Mouse (Mus musculus) 416B (cell line): ENCODE results near the gene Dnm3.

Source experiments
- DNase-seq: peaks from one replicate; pipeline ENCODE4 v3.0.0; 2011; ENCODE audit warnings: low read depth

The Dnm3 gene

DNA sequence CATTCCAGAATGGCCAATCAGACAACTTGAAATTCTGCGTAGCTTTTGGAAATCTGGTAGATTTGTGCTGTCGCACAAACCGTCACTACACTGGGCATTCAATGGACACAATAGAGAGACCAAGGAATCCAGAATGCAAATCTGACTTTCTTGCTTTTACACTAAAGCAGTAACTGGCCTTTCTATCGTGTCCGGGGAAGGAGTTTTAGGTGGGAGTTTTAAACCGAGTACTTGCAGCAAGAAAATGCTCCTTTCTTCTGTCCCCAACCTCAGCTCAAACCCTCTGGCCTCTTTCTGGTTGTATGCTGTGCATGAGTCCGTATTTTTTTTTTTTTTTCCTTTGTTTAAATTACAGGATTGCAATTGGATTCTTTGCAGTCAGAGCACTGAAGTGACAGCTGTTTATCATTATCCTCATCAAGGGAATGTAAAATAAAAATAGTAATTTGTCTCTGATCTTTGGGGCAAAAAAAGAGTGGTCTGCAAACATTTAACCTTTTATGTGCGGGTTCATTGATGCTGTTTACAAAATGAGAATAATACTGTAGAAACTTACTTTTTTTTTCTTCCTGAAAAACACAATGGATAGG, 454.1 kb downstream of the Dnm3 start:
- DNase-seq = no peak

DNA sequence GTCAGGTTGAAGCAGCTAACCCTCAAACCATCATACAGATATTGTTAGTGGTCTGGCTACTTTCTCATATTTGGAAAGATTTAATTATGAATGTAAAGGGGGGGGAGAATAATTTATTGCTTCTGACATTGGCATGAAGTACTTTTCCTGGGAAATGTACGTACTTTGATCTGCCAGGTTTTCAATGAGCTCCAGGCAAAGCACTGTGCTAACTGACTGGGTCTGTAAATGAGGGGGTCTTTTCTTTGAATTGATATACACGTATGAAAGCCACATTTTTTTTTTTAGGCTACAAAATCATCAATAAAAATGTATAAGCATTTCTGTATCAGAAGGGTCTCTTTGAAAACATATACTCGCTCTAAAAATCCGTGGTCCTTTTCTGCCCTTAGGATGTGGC, 457.1 kb downstream of the Dnm3 start:
- no peak for DNase-seq

- no peak for DNase-seq
These were observed 457.5 kb downstream of the Dnm3 start for GRCm38 (mm10) chr1:162020303-162020731.

DNA sequence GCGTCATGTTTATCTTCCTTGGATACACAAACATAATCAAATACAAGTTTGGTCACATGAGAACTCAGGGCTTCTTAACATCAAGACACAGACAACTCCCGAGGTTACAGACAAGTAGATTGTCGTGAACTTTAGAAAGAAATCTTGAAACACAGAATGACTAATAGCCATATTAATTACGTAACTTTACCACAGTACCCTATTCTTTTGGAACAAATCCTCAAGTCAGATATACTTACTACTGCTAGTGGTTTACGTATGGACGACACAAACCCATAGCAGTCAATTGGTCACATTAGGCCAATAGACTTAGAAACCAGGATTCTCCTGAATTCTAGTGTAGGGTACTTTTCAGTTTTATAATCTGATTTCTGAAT, 459.2 kb downstream of the Dnm3 start:
- peak; percentile 62 for DNase-seq

GRCm38 (mm10) chr1:162017975-162018600, 459.7 kb downstream of the Dnm3 start:
- DNase-seq = peak; percentile 47

DNA sequence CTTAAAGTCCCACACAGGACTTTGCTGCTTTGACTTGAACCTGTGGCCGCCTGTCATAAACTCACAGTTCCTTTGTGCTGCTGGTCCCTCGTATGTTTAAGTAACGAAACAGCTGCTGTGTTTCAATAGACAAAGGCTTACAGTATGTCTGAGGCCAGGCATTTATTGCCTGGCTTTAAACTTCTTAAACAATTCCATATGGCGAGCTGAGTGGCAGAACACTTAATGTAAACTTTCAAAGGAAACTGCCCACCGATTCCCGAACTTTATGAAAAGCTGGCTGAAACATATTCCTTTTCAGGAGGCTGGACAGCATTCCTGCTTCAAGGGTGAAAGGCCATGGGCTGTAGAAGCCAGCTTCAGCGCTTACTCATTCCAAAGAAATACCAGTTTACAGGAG, 460.9 kb downstream of the Dnm3 start:
- DNase-seq = no peak

DNA sequence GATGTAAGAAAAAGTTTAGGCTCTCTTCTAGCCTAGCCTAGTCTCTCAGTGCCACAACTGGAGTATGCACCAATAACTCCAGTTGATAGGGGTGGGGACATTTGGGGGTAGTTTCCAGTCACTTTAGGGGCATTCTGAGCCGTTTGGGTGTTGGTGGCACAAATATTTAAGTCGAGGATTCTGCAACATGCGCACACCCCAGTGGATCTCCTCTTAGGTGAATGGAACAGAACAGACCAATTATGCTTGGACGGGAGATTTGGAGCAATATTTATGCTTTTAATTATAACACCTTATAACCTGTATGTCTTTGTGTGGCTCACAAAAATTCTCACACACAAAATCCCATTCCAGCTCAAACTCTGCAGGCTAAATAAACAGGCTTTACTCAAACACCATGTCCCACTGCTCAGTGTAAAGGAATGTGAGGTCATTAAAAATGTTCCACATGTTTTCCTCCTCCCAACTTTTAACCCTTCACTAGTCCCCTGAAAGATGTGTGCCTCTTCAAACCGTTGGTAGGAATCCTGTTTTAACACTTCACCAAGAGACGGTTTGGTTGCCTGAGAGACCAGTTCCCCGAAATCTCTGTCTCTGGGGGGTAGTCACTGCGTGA, 462.5 kb downstream of the Dnm3 start:
- DNase-seq = no peak

DNA sequence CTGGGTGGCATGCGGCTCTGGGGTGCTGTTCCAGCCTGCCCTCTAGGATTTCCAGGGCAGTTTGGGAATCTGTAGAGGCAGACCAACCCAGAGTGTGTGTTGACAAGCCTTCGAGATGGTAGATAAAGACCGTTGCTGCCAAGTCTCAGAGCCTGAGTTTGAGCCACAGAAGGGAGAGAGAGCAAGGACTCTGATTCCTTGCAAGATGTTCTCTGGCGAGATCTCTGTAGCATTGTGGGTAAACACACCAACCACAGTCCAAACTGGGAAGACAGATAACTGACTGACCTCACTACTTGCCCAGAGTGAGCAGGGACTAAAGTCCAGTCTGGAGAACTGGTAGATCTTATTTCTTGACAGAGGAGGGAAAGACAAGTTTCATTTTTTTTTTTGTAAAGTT, 464.3 kb downstream of the Dnm3 start:
- peak; percentile 57 for DNase-seq

DNA sequence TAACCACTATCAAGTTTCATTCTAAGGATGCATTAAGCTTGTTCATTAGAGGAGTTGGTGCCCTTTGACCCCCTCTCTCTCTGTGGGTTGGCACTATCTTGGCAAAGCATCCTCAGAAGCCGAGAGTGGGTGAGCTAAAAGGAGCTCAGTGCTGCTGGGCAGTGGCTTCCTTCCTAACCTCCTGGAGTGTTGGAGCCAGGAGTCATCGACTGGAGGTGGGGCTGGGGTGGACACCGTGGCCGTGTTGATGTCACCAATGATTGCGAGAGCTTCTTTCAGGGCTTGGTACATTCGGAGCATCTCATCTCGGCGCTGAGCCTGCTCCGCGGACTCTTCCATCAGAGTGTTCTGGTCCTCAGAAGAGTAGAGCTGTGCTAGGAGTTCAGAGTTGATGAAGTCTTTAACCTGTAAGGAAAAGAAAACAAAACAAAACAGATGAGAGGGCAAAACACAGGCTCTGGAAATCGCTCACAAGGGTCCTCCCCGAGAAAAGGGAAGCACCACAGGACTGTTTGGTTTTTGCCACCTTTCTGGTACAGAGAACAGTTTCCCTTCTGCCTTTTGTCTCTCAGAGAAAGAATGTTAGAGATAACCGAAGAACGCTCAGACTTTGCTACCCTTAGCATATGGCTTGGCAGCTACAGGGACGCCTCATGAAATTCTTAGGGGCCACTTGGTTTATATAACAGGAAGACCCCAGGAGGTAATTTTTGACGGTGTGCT, 466.1 kb downstream of the Dnm3 start:
- DNase-seq = no peak

- DNase-seq = no peak
These were observed 468.7 kb downstream of the Dnm3 start for GRCm38 (mm10) chr1:162009086-162009485.

DNA sequence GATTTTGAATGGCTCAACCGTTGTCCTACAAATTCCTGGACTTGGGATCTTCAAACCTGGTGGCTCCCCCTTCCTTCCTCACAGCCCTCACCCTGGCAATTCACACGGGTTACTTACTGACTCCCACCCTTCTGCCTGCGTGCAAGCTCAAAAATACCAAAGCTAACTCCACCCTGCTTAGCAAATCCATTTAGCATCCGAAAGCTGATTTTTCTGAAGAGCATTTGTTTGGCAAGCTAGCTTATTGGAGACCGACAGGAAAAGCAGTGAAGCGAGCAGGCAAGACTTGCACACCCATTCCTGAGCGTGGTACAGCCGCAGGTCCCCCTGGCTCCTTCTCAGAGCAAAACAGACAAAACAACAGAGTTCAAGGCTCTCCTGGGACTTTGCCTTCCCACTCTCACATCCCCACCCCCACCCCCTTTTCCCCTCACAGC, 469.2 kb downstream of the Dnm3 start:
- no peak for DNase-seq

DNA sequence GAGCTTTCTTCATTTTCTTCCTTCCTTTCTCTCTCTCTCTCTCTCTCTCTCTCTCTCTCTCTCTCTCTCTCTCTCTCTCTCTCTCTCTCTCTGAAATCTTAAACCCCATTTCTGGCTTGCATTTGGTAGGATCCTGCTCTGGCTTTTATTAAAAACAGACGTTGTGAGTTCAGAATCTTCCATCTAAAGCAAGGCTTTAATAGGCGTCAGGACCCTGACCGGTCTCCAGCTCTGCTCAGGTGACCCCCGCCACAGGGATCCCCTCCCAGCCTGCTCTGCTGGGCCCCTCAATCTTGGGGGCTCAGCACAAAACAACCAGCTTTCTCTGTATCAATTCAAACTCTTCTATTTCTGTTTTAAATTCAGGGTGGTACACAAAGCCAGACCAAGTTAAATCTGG, 469.6 kb downstream of the Dnm3 start:
- DNase-seq = no peak

- peak; percentile 76 for DNase-seq
These were observed 471.7 kb downstream of the Dnm3 start for GRCm38 (mm10) chr1:162006109-162006508.

- peak; percentile 38 for DNase-seq
These were observed 472.7 kb downstream of the Dnm3 start for GRCm38 (mm10) chr1:162004821-162005770.

GRCm38 (mm10) chr1:162004518-162004780, 473.4 kb downstream of the Dnm3 start:
- no peak for DNase-seq

DNA sequence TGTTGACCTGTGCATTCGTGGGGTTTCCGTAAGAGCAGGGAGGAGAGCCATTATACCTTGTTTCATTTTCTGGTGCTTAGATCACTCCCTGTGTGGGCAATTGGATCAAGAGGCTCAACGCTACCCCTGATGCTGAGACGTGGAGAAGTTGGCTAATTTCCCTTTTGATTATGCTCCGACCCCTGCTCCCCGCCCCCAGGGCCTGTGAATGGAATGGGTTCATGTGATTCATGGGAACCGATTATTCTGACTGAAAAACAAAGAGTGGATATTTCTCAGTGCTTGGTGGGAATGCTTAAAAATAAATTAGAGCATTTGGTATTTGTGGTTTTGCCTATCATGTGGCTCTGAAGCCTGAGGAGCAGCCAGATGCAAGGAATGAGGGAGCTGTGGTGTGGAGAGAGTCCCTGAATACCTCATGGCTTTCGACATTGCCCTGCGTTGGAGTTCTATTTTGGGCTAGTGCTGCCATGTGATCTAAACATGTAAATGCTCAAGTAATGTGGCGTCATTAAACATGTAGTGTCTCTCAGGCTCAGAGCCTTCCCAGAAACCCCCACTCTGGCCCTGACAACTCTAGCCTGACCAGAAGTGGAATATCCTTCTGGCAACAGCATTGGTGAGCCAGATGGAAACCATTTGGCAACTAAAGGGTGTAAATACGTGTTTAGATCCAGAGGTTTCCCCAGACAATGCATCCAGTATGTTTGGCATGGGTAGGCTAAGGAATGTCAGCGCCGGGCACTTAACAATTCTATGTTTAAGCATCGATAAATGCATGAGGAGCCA, 473.9 kb downstream of the Dnm3 start:
- DNase-seq = no peak

DNA sequence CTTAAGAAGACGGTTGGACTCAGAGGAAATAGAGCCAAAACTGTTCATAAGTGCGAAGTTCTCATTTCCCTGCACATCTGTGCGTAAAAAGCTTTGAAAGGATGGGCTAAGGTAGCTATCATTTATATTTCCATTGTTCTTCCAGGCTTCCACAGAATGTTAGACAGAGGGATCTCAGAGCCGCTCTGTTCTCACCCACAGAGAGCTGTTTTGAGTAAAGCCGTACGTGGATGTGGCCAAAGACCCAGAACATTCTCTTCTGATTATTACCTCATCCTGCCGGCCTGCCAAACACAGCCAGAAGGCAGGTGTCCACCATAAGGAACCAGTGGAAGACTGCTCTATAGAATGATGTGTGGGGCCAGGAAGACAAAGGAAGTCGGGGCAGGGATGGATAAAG, 476.5 kb downstream of the Dnm3 start:
- DNase-seq = no peak

DNA sequence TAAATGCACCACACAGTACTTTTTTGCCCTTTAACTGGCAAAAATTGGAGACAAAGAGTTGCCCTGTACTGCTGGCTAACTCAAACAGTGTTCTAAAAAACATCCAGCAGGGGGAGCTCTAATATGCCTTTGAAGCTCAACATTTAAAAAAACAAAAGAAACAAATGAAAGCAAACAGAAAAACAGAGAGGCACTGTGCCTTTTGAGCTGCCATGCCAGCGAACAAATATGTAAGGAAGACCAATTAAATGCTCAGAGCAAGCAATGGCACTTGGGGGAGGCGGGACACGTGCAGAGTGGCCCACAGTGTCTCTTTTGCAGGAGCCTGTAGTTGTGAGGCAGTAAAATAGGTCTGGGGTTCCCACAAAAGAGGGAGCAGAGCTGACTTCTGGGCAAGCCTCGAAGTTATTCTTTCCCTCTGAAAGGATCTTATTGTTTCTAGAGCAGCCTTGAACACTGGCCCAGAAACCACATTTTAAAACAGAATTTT, 477.9 kb downstream of the Dnm3 start:
- peak; percentile 83 for DNase-seq

DNA sequence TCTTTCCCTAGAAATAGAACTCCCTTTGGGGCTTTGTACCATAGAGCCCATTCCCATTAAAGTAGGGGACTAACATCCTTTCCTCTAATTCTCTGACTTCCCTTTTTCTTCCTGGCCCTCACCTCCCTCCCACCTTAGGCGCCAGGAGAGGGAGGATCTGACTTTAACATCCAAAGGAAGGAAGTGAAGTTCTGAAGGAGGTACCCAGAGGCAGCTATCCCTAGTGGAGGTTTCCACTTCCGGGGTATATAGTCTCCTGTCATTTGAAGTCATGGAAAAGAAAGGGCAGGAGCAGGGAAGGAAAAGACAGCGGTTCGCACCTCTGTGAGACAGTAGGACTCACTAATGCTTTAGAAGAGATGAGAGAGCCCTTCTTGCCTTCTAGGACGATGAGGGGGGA, 478.5 kb downstream of the Dnm3 start:
- DNase-seq = no peak

- DNase-seq = peak; percentile 71
These were observed 479.1 kb downstream of the Dnm3 start for GRCm38 (mm10) chr1:161998781-161999180.

GRCm38 (mm10) chr1:161992389-161992788, 485.4 kb downstream of the Dnm3 start:
- DNase-seq = no peak
